Comparison of ENCODE assay signal across 17 mouse cellular contexts in the genomic region with DNA sequence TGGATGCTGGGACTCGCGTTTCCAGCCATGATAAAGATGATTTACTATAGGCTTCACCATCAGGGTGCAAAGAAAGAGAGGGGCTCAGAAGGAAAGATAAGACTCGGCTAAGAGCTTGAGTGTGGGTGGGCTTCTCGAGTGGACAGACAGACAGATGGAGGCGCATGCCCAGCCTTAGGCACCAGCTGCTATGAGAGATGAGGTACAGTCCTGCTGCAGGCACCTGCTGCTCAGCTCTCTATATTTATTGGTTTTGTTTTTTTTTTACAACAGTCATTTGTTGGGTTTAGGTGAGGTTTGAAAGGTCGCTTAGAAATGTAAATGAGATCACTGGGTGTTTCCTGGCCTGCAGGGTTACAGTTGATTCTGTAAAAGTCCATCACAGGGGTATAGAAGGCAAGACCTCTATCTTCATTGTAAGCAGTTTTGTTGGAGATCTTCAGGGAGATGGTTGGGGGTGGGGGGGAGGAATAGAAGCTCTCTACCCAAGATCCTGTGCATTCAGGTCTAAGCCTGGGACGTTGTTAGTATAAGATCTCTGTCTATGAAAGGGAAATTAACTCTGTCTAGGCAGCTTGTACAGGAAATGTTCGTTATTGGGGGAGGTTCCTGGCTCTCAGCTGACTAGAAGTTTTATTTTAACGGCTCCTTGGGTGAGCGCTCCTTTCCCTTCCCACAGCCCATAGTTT. TPM values are rescaled to one million over a fixed set of nuclear protein-coding genes. Genes with fewer than 3 reads are reported as not detected.
DNase-seq lines count a peak whose midpoint lies in the region; ATAC-seq and TF ChIP-seq lines count a peak whose summit lies in the region.
"Had no signal": no experiment of that assay in that cellular context is flagged by ENCODE, and none has a peak within 500 bp of the region (broad histone marks: within the 10 kb centered on the region; RNA-seq: fewer than 3 reads in every experiment).

No protein-coding gene starts in this region.

- no peak for ATAC-seq in heart, embryonic 13.5 days (ENCODE audit: extremely low read depth, insufficient number of reproducible peaks, low FRiP score, low TSS enrichment)
- no peak for ATAC-seq in liver, postnatal 0 days
- no peak for ATAC-seq in monocyte, adult 5-6 weeks (replicated peaks; ENCODE audit: insufficient number of reproducible peaks, low FRiP score, low TSS enrichment, poor library complexity, severe bottlenecking)

- peaks cover 54% of the 10 kb centered on the region for H3K4me1 ChIP-seq in heart, embryonic 13.5 days
- H3K4me1 ChIP-seq in bone marrow, adult 2 months (ENCODE audit: control insufficient read depth, insufficient read depth, low read length): peaks cover 3% of the 10 kb centered on the region
- H3K4me1 ChIP-seq in liver, postnatal 0 days (ENCODE audit: insufficient read depth): peaks cover 74% of the 10 kb centered on the region

- peaks cover 16% of the 10 kb centered on the region for H3K36me3 ChIP-seq in heart, embryonic 13.5 days
- H3K36me3 ChIP-seq in liver, postnatal 0 days (replicated peaks; ENCODE audit: insufficient read depth, low read length): peaks cover 23% of the 10 kb centered on the region

- H3K4me3 ChIP-seq in heart, embryonic 13.5 days: no peak overlapping the region
- no peak overlapping the region for H3K4me3 ChIP-seq in bone marrow, adult 2 months (replicated peaks; ENCODE audit: control insufficient read depth, low read depth, low read length)
- H3K4me3 ChIP-seq in liver, postnatal 0 days (ENCODE audit: low read depth, low read length): no peak overlapping the region
- H3K4me3 ChIP-seq: hindbrain, embryonic 10.5 days had no signal

- H3K4me2 ChIP-seq in heart, embryonic 13.5 days: peak overlapping the region; percentile 21; the same call in 1 of the 2 replicates
- peak overlapping the region; percentile 59 for H3K4me2 ChIP-seq in liver, postnatal 0 days (ENCODE audit: low read depth, low read length)

- no peak overlapping the region for H3K9ac ChIP-seq in heart, embryonic 13.5 days
- peak overlapping the region; percentile 54 for H3K9ac ChIP-seq in liver, postnatal 0 days (replicated peaks)

- no peak for TF ChIP-seq EP300 in liver, postnatal 0 days (IDR thresholded peaks at IDR 0.05; ENCODE audit: low read depth)

- no peaks in the 10 kb centered on the region for H3K9me3 ChIP-seq in heart, embryonic 13.5 days
- H3K9me3 ChIP-seq in liver, postnatal 0 days (ENCODE audit: low read length): no peaks in the 10 kb centered on the region
- H3K9me3 ChIP-seq: hindbrain, embryonic 10.5 days had no signal

- DNase-seq in heart, postnatal 4 days: no peak
- DNase-seq in CD4-positive, CD25-positive, alpha-beta regulatory T cell, adult 2 months (ENCODE audit: low read depth, low spot score): peak; percentile 39
- no peak for DNase-seq in liver, postnatal 0 days
- DNase-seq in right cerebral cortex, postnatal 25 days: no peak
- DNase-seq in adrenal gland, adult (ENCODE audit: inconsistent age in 2 of 2, low spot score in 1 of 2): no peak
- DNase-seq: embryo, embryonic 11 days; gastrocnemius, postnatal 10 days; lung, postnatal 36 days; spleen, adult 18-20 months had no signal

- H3K27ac ChIP-seq in heart, embryonic 13.5 days (replicated peaks): no peak overlapping the region
- H3K27ac ChIP-seq in bone marrow, adult 2 months (ENCODE audit: control insufficient read depth, insufficient read depth, low read depth, low read length, poor library complexity): peak overlapping the region; percentile 46
- H3K27ac ChIP-seq in liver, postnatal 0 days (ENCODE audit: low read depth): peak overlapping the region; percentile 88

- no peak for TF ChIP-seq CTCF in bone marrow, adult 2 months (IDR thresholded peaks at IDR 0.05; ENCODE audit: control insufficient read depth, insufficient read depth, low read length)
- no peak for TF ChIP-seq CTCF in liver, postnatal 0 days (IDR thresholded peaks at IDR 0.05; ENCODE audit: low read depth)

- H3K27me3 ChIP-seq in heart, embryonic 13.5 days (replicated peaks): no peaks in the 10 kb centered on the region
- H3K27me3 ChIP-seq in liver, postnatal 0 days (ENCODE audit: insufficient read depth, low read length): no peaks in the 10 kb centered on the region

- TF ChIP-seq POLR2A in bone marrow, adult 2 months (IDR thresholded peaks at IDR 0.05; ENCODE audit: borderline replicate concordance, control insufficient read depth, low read depth, low read length): no peak

- WGBS in heart, embryonic 13.5 days: 48% methylated on average over 10 of the region's 10 CpGs
- WGBS in bone marrow, adult 2 months: 16% methylated on average over 10 of the region's 10 CpGs
- whole genome bisulfite sequencing in liver, postnatal 0 days (ENCODE audit: insufficient replicate concordance): 40% methylated on average over 10 of the region's 10 CpGs

RNA-seq across cellular contexts. Expression of a gene that starts 18.3 kb away (rescaled TPM):
- 16.3 and 16.9 TPM in 2 replicates for polyA plus RNA-seq in heart, embryonic 13.5 days (2015; fragmentation: Nextera tagmentation; extraction: Ambion mirVana)
- 10 to 100 TPM; 36.9 to 38.0 TPM for total RNA-seq in heart, postnatal 4 days (2021)
- polyA plus RNA-seq in bone marrow, adult 2 months (2011; ENCODE audit: insufficient read depth, insufficient read length, low replicate concordance, missing spikeins): 39.2 and 39.8 TPM in 2 replicates
- polyA plus RNA-seq in liver, postnatal 0 days (2015; fragmentation: Nextera tagmentation; extraction: Ambion mirVana): 14.4 and 19.5 TPM in 2 replicates
- total RNA-seq in monocyte, adult 5-6 weeks (2017): 33.4 to 56.9 TPM (median 45.7 TPM) in 3 replicates

RNA-seq across cellular contexts. Expression of a gene that starts 48.8 kb away (rescaled TPM):
- not detected in 2 replicates for polyA plus RNA-seq in heart, embryonic 13.5 days (2015; fragmentation: Nextera tagmentation; extraction: Ambion mirVana)
- not detected for total RNA-seq in heart, postnatal 4 days (2021)
- not detected in 2 replicates for polyA plus RNA-seq in bone marrow, adult 2 months (2011; ENCODE audit: insufficient read depth, insufficient read length, low replicate concordance, missing spikeins)
- polyA plus RNA-seq in liver, postnatal 0 days (2015; fragmentation: Nextera tagmentation; extraction: Ambion mirVana): not detected in 2 replicates
- total RNA-seq in monocyte, adult 5-6 weeks (2017): not detected in 3 replicates
- total RNA-seq: layer of hippocampus, postnatal 14 days had no signal
- polyA plus RNA-seq: forebrain, embryonic 11.5 days; hindbrain, embryonic 10.5 days; kidney, embryonic 16.5 days; limb, embryonic 11.5 days had no signal

RNA-seq across cellular contexts. Expression of a gene that starts 56.6 kb away (rescaled TPM):
- 21.8 and 22.4 TPM in 2 replicates for polyA plus RNA-seq in heart, embryonic 13.5 days (2015; fragmentation: Nextera tagmentation; extraction: Ambion mirVana)
- 10 to 100 TPM; 18.0 to 18.7 TPM for total RNA-seq in heart, postnatal 4 days (2021)
- 6.5 and 14.2 TPM in 2 replicates for polyA plus RNA-seq in bone marrow, adult 2 months (2011; ENCODE audit: insufficient read depth, insufficient read length, low replicate concordance, missing spikeins)
- 8.5 and 9.3 TPM in 2 replicates for polyA plus RNA-seq in liver, postnatal 0 days (2015; fragmentation: Nextera tagmentation; extraction: Ambion mirVana)
- 12.7 to 15.4 TPM (median 14.8 TPM) in 3 replicates for total RNA-seq in monocyte, adult 5-6 weeks (2017)
